Mouse (Mus musculus): Measurements from ENCODE around the gene Gm20792. TPM values are rescaled to one million over a fixed set of nuclear protein-coding genes. Genes with fewer than 3 reads are reported as not detected.
"Not testable (repeated sequence)": the region's sequence is repeated elsewhere in the genome, so short reads cannot be mapped to it uniquely, and the experiment has no call there.

Gene Gm20792
- total RNA-seq (2015; ENCODE audit: low replicate concordance) (not detected in 2 replicates), total RNA-seq (2017; ENCODE audit: low replicate concordance) (not detected in 2 replicates)

- ATAC-seq (replicated peaks; ENCODE audit: low FRiP score, poor library complexity, severe bottlenecking): not testable (repeated sequence)
Observed at GRCm38 (mm10) chrY:48311555-48311954, at the start of gene Gm20792. Gene Gm20792, plus strand, starts transcription at chrY:48311855.
